Mouse (Mus musculus): ENCODE data around the gene Zfand2a. TPM values are rescaled to one million over a fixed set of nuclear protein-coding genes. Genes with fewer than 3 reads are reported as not detected.

Gene Zfand2a
- polyA plus RNA-seq, 1 experiment from 2014 or later: 10.8 TPM

DNA sequence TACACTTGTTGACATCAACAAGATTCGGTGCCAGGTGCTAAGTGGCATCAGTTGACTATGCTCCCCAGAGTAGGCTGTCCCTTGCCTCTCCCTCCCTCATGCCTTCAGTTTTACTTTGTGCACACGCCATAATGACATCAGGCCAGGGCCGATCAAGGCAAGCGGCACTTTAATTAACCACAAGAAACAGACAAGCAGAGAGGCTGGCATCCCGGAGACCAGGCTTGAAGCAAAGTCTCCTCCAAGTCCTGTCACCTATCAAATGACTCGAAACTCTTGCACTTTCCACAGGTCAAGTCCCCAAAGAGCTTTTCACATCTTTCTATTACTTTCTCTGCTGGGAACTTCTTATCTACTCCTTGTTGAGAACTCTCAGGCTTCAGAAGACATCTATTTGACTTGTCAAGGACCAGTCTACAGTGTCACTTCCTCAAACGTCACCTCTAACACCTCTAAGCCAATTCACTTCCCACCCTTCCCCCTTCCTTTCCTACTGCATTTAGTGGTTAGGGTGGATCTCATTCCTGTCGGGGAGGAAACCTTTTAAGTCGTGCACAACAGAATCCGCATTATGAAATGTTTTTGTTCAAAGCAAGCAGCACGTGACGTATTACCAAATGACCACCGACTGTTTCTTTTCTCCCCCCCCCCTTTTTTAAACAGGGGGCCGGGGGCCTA lies 1.0 kb downstream of the Zfand2a start:
- WGBS: 57% methylated on average over 14 of the region's 14 CpGs
- Histone ChIP-seq H3K4me2 (ENCODE audit: low read depth, low read length) (peak overlapping the region; percentile 77), H3K36me3 (ENCODE audit: control insufficient read depth, insufficient read depth, low read length) (peaks cover 41% of the 10 kb centered on the region), H3K4me1 (ENCODE audit: control insufficient read depth, insufficient read depth, low read length) (peaks cover 8% of the 10 kb centered on the region), H3K27me3 (replicated peaks; ENCODE audit: control insufficient read depth, insufficient read depth, low read length) (no peaks in the 10 kb centered on the region), H3K9me3 (ENCODE audit: control insufficient read depth, low read length) (peaks cover 9% of the 10 kb centered on the region), H3K9ac (ENCODE audit: low read depth, low read length) (peak overlapping the region; percentile 86), H3K27ac (replicated peaks; ENCODE audit: low read depth, low read length) (no peak overlapping the region; the same call in 1 of the 2 replicates), H3K4me3 (ENCODE audit: low read depth, low read length) (peak overlapping the region; percentile 99)
- no peak for DNase-seq (ENCODE audit: low spot score)
- ATAC-seq (ENCODE audit: low read depth): no peak

DNA sequence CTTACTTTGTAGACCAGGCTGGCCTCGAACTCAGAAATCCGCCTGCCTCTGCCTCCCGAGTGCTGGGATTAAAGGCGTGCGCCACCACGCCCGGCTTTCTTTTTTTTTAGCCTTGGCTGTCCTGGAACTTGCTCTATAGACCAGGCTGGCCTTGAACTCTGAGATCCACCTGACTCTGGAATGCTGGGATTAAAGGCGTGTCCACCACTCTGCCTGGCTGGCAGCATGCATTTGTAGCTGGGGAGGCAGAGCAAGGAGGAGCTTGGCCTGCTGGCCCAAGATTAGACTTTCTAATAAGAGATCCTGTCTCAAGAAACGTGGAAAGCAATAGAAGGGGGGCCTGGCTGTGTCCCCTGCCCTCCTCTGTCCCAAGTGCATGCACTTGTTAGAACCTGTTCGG lies 3.9 kb downstream of the Zfand2a start:
- no peaks in the 10 kb centered on the region for H3K9me3 ChIP-seq (ENCODE audit: control insufficient read depth, low read length)
- 89% methylated on average over 10 of the region's 10 CpGs for WGBS
- peaks cover 8% of the 10 kb centered on the region for H3K4me1 ChIP-seq (ENCODE audit: control insufficient read depth, insufficient read depth, low read length)

DNA sequence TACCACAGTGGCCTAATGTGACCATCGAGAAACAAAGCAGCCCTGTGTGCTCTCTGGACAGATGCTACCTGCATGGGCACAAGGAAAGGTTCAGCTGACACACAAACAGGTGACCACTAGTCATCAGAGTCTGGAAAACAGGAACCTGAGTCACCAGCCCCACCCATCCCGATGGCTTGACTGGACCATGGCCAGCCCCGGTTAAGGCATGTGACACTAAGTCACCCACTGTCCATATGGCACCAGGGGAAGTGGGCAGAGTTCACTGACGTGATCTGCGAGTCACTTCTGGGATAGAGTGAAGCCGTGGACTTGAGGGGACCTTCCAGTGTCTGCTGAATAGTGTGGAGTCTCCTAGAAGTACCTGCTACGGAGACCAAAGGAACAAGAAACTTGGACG lies 5.3 kb downstream of the Zfand2a start:
- Histone ChIP-seq H3K4me3 (ENCODE audit: low read depth, low read length) (no peak overlapping the region), H3K4me2 (ENCODE audit: low read depth, low read length) (no peak overlapping the region), H3K9me3 (ENCODE audit: control insufficient read depth, low read length) (no peaks in the 10 kb centered on the region), H3K27me3 (replicated peaks; ENCODE audit: control insufficient read depth, insufficient read depth, low read length) (no peaks in the 10 kb centered on the region), H3K9ac (ENCODE audit: low read depth, low read length) (no peak overlapping the region), H3K4me1 (ENCODE audit: control insufficient read depth, insufficient read depth, low read length) (peaks cover 8% of the 10 kb centered on the region), H3K27ac (replicated peaks; ENCODE audit: low read depth, low read length) (no peak overlapping the region), H3K36me3 (ENCODE audit: control insufficient read depth, insufficient read depth, low read length) (peaks cover 75% of the 10 kb centered on the region)
- 90% methylated on average over 8 of the region's 8 CpGs for WGBS
- ATAC-seq (ENCODE audit: low read depth): no peak
- DNase-seq (ENCODE audit: low spot score): no peak

More for the DNA sequence above, 3.9 kb downstream of the Zfand2a start:
- no peak overlapping the region for H3K4me2 ChIP-seq (ENCODE audit: low read depth, low read length)
- H3K27me3 ChIP-seq (replicated peaks; ENCODE audit: control insufficient read depth, insufficient read depth, low read length): no peaks in the 10 kb centered on the region
- ATAC-seq (ENCODE audit: low read depth) (no peak), DNase-seq (ENCODE audit: low spot score) (no peak)
- no peak overlapping the region for H3K9ac ChIP-seq (ENCODE audit: low read depth, low read length)
- no peak overlapping the region for H3K4me3 ChIP-seq (ENCODE audit: low read depth, low read length)
- peaks cover 65% of the 10 kb centered on the region for H3K36me3 ChIP-seq (ENCODE audit: control insufficient read depth, insufficient read depth, low read length)
- H3K27ac ChIP-seq (replicated peaks; ENCODE audit: low read depth, low read length): no peak overlapping the region

DNA sequence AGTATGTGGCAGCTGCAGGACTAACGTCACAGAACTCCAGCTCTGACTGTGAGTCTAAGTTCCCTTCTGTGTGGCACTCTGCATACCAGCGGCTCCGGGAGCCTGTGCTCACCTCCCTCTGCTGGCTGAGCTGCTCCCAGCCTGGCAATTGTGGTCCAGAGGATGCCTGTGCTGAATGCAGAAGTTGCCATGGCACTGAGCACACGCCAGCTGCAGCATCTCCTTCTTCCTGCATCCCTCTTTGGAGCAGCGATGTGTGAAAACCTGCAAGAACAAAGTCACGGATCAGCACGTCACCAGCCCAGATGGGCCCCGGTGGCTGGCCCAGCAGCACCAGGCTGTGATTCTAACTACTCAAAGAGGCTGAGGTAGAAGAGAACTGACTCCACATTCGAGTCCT lies 9.6 kb downstream of the Zfand2a start:
- WGBS: 85% methylated on average over 9 of the region's 9 CpGs
- DNase-seq (ENCODE audit: low spot score) (no peak), ATAC-seq (ENCODE audit: low read depth) (no peak)
- no peaks in the 10 kb centered on the region for H3K27me3 ChIP-seq (replicated peaks; ENCODE audit: control insufficient read depth, insufficient read depth, low read length)
- no peaks in the 10 kb centered on the region for H3K9me3 ChIP-seq (ENCODE audit: control insufficient read depth, low read length)
- H3K4me1 ChIP-seq (ENCODE audit: control insufficient read depth, insufficient read depth, low read length): no peaks in the 10 kb centered on the region
- H3K9ac ChIP-seq (ENCODE audit: low read depth, low read length): no peak overlapping the region
- H3K4me2 ChIP-seq (ENCODE audit: low read depth, low read length): no peak overlapping the region
- H3K4me3 ChIP-seq (ENCODE audit: low read depth, low read length): no peak overlapping the region
- H3K36me3 ChIP-seq (ENCODE audit: control insufficient read depth, insufficient read depth, low read length): peaks cover 83% of the 10 kb centered on the region
- no peak overlapping the region for H3K27ac ChIP-seq (replicated peaks; ENCODE audit: low read depth, low read length)

DNA sequence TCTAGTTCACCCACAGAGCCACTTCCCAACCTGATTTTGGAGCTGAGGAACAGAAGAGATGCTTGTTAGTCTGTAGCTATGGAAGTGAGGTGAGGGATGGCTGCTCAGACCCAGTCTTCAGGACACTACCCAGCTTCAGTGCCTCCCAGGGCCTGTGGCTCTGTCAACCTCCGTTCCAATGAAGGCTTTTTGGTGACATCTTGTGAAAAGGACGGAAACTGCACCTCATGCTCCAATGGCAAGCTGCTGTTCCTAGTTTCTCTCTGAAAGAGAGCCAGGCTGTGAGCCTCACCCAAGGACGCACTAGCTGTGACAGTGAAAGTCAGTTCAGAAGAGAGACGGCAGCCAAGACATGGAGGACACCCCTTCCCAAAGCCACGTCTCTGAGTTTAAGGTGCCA lies 16.4 kb downstream of the Zfand2a start:
- WGBS: 45% methylated on average over 5 of the region's 5 CpGs
- no peak overlapping the region for H3K9ac ChIP-seq (ENCODE audit: low read depth, low read length)
- ATAC-seq (ENCODE audit: low read depth) (0 out of 2 replicates have a peak, but pooled peaks have one; percentile 55), DNase-seq (ENCODE audit: low spot score) (peak; percentile 24)
- H3K9me3 ChIP-seq (ENCODE audit: control insufficient read depth, low read length): no peaks in the 10 kb centered on the region
- no peak overlapping the region for H3K4me3 ChIP-seq (ENCODE audit: low read depth, low read length)
- H3K36me3 ChIP-seq (ENCODE audit: control insufficient read depth, insufficient read depth, low read length): peaks cover 23% of the 10 kb centered on the region
- H3K4me1 ChIP-seq (ENCODE audit: control insufficient read depth, insufficient read depth, low read length): no peaks in the 10 kb centered on the region
- H3K4me2 ChIP-seq (ENCODE audit: low read depth, low read length): no peak overlapping the region
- no peaks in the 10 kb centered on the region for H3K27me3 ChIP-seq (replicated peaks; ENCODE audit: control insufficient read depth, insufficient read depth, low read length)
- H3K27ac ChIP-seq (replicated peaks; ENCODE audit: low read depth, low read length): no peak overlapping the region

DNA sequence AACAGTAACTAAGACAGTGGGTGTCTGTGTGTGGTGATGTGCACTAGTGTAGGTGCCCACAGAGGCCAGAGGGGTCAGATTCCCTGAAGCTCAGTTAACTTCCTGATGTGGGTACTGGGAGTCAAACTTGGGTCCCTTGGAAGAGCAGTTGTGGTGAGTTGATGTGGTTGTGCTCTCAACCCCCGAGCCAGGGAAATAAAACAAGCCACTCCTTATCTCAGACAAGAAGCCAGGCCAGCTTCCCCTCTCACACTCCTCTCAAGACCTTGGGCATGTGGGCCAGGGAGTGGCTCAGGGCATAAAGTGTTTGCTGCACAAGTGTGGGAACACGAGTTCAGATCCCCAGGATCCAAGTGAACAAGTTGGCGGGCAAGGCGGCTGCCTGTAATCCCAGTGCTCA lies 17.5 kb downstream of the Zfand2a start:
- DNase-seq (ENCODE audit: low spot score) (no peak), ATAC-seq (ENCODE audit: low read depth) (no peak)
- Histone ChIP-seq H3K9ac (ENCODE audit: low read depth, low read length) (no peak overlapping the region), H3K36me3 (ENCODE audit: control insufficient read depth, insufficient read depth, low read length) (peaks cover 11% of the 10 kb centered on the region), H3K9me3 (ENCODE audit: control insufficient read depth, low read length) (no peaks in the 10 kb centered on the region), H3K27ac (replicated peaks; ENCODE audit: low read depth, low read length) (no peak overlapping the region), H3K4me2 (ENCODE audit: low read depth, low read length) (no peak overlapping the region), H3K4me1 (ENCODE audit: control insufficient read depth, insufficient read depth, low read length) (no peaks in the 10 kb centered on the region), H3K4me3 (ENCODE audit: low read depth, low read length) (no peak overlapping the region), H3K27me3 (replicated peaks; ENCODE audit: control insufficient read depth, insufficient read depth, low read length) (no peaks in the 10 kb centered on the region)
- WGBS: 62% methylated on average over 4 of the region's 4 CpGs

DNA sequence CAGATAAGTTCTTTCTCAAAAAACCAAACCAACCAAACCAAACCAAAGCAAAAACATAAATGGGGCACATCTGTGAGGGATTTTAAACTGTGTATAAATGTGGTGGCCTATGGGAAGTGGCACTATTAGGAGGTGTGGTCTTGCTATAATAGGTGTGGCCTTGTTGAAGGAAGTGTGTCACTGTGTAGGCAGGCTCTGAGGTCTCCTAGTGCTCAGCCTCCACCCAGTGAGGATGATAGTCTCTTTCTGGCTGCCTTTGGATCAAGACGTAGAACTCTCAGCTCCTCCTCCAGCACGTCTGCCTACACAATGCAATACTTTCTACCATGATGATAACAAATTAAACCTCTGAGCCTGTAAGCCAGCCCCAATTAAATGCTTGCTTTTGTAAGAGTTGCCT lies 18.0 kb downstream of the Zfand2a start:
- Histone ChIP-seq H3K9me3 (ENCODE audit: control insufficient read depth, low read length) (no peaks in the 10 kb centered on the region), H3K27ac (replicated peaks; ENCODE audit: low read depth, low read length) (no peak overlapping the region), H3K4me1 (ENCODE audit: control insufficient read depth, insufficient read depth, low read length) (no peaks in the 10 kb centered on the region), H3K27me3 (replicated peaks; ENCODE audit: control insufficient read depth, insufficient read depth, low read length) (no peaks in the 10 kb centered on the region), H3K4me2 (ENCODE audit: low read depth, low read length) (no peak overlapping the region), H3K9ac (ENCODE audit: low read depth, low read length) (no peak overlapping the region), H3K4me3 (ENCODE audit: low read depth, low read length) (no peak overlapping the region), H3K36me3 (ENCODE audit: control insufficient read depth, insufficient read depth, low read length) (peaks cover 7% of the 10 kb centered on the region; the same call in 1 of the 2 replicates)
- ATAC-seq (ENCODE audit: low read depth) (no peak), DNase-seq (ENCODE audit: low spot score) (no peak)
- 64% methylated on average over 2 of the region's 2 CpGs for WGBS

DNA sequence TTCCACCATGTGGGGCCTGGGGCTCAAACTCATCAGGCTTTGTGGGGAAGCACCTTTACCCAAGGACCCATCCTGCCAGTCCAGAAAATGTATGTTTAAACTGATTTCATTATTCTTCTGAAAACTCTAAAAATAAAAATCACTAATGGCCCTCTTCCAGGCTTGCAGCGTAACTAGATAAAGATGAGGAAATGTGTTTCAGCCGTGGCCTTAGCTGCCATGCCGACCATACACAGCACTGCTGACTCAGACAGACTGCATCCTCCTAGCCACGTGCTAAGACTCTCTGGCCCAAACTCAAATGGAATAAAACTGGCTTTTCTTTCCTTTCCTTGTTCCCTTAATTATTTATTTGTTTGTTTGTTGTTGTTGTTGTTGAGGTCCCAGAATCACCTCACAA lies 19.5 kb downstream of the Zfand2a start:
- Histone ChIP-seq H3K4me3 (ENCODE audit: low read depth, low read length) (no peak overlapping the region), H3K9me3 (ENCODE audit: control insufficient read depth, low read length) (no peaks in the 10 kb centered on the region), H3K4me2 (ENCODE audit: low read depth, low read length) (no peak overlapping the region), H3K36me3 (ENCODE audit: control insufficient read depth, insufficient read depth, low read length) (no peaks in the 10 kb centered on the region), H3K27ac (replicated peaks; ENCODE audit: low read depth, low read length) (no peak overlapping the region), H3K9ac (ENCODE audit: low read depth, low read length) (no peak overlapping the region), H3K4me1 (ENCODE audit: control insufficient read depth, insufficient read depth, low read length) (no peaks in the 10 kb centered on the region; the same call in 1 of the 2 replicates), H3K27me3 (replicated peaks; ENCODE audit: control insufficient read depth, insufficient read depth, low read length) (no peaks in the 10 kb centered on the region)
- WGBS: 62% methylated on average over 4 of the region's 4 CpGs
- no peak for DNase-seq (ENCODE audit: low spot score)
- ATAC-seq (ENCODE audit: low read depth): no peak

Measured in embryonic facial prominence, embryonic 14.5 days (tissue).